Mouse (Mus musculus): Measurements from ENCODE around the gene Nr2c1.

The Nr2c1 gene

DNA sequence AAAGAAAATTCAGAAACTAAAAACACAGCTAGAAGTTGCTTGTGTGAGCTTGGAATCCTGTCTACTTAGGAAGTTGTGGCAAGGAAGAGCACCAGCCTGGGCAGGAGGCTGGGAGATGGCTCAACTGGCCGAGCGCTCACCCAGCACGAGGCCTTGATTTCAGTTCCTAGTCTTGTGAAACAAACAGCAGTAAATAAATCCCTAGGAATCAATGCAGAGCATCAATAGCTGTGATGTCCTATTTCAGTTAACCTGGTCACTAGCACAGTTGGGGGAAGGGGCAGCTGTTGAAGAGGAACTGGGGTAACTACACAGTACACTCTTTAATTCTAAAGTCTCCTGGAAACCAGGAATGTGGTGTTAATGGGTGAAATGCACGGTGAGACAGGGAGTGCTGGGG lies 57.1 kb downstream of the Nr2c1 start:
- DNase-seq (ENCODE audit: low spot score in 2 of 2): no peak

- peak; percentile 25 to 45 for DNase-seq (ENCODE audit: low spot score in 2 of 2)
These were observed 63.1 kb downstream of the Nr2c1 start for GRCm38 (mm10) chr10:94210718-94211618.

GRCm38 (mm10) chr10:94211725-94212124 lies 63.9 kb downstream of the Nr2c1 start:
- DNase-seq (ENCODE audit: low spot score in 2 of 2): no peak

DNA sequence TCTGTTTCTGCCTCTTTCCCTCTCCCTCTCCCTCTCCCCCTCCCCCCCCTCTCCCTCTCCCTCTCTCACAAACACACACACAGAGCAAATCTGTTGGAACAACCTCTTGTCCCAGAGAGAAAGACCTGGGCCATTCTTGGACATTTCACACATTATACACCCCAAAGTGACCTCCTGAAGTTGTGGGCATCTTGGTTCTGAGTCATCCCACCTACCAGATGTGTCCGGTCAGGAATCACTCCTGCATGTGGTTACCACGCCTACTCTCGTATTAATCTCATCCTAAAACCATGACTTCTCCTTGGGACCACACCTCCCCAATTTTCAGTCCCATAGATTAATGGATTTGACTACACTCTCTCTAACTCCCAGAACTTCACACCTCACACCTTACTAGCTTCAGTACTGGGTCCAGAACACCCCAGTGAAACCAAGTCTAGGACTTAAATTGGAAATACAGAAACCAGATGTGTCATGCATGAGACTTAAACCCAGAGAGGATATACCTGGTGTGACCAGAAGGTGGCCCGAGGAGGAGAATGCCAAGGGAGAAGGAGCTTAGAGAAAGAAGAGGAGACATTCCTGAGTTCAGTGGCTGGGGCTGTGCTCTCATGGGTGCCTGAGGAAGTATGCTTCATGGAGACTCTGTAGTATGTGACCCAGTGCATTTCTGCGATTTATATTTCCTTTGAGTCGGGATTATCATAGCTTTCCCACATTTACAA lies 77.4 kb downstream of the Nr2c1 start:
- DNase-seq (ENCODE audit: low spot score in 2 of 2): no peak

GRCm38 (mm10) chr10:94230172-94230981 lies 82.6 kb downstream of the Nr2c1 start:
- peak; percentile 44 to 65 for DNase-seq (ENCODE audit: low spot score in 2 of 2)

DNA sequence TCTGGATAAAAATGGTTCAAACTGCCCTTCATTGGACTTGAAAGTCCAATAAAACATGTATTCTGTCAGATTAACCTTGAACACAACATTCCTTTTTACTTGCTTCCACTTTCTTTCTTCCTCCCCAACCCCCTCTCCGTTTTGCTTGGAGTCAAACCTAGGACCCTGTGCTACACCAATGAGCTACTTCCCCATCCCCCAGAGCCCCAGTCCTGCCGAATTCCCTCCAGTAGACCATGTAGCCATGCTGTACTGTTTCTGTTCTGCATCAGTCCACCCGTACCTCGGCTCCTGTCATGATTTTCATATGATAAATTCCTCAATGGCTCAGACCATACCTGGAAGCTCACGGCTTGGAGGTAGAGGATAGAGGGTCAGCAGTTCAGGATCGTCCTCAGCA lies 83.2 kb downstream of the Nr2c1 start:
- no peak for DNase-seq (ENCODE audit: low spot score in 2 of 2)

DNA sequence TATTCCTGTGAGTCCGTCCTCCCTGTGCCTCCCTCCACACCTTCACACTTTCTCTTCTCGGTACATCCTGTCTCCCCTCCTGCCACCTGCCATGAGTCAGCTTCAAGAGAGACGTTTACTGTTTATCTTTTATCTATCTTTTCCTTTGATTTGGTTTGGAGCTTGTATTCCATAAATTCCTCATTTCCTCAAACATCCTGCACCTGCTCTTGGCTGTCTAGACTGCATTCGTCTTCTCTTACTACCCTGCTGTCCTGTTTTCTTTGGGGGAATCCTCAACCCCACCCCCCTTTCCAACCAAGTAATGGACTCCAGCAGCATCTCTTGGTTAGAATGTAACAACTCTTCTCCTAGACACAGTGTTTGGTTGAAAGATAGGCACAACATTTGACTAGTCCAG lies 87.4 kb downstream of the Nr2c1 start:
- no peak for DNase-seq (ENCODE audit: low spot score in 2 of 2)

DNA sequence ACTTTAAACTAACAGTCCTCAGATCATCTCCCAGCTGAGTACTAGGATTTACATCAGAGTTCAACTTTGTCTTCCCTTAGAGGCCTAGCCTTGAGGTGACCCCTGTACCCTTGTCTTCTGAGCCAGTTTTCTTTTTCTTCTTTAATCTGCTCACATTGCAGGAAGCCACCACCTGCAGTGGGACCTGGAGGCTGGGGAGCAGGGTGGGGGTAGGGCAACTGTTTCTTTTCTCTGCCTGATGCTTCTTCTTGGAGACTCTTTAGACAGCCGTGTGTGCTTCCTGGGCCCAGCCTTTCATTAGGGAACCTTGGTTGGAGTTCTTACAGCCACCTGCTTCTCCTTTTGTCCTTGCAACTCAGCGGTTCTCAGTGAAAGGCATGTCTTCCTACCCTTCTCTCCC lies 93.5 kb downstream of the Nr2c1 start:
- DNase-seq (ENCODE audit: low spot score in 2 of 2): no peak

Measured in frontal cortex, postnatal 36 days (tissue).